Mouse (Mus musculus) urinary bladder, adult 2 months (tissue): ENCODE data around the gene S100a5. TPM values are rescaled to one million over a fixed set of nuclear protein-coding genes. Genes with fewer than 3 reads are reported as not detected.

Experiments used
- DNase-seq: peaks from one replicate; pipeline ENCODE4 v3.0.0; 2022; ENCODE audit warnings: low spot score
- polyA plus RNA-seq: library from polyadenylated mRNA; depleted of rRNA; stranded (reverse); fragments of >200 nt; gene quantifications from 2 replicates; pipeline ENCODE4 v1.2.3, GENCODE M21; 2012

S100a5 gene
- polyA plus RNA-seq, 1 experiment, result 9.8 TPM

DNA sequence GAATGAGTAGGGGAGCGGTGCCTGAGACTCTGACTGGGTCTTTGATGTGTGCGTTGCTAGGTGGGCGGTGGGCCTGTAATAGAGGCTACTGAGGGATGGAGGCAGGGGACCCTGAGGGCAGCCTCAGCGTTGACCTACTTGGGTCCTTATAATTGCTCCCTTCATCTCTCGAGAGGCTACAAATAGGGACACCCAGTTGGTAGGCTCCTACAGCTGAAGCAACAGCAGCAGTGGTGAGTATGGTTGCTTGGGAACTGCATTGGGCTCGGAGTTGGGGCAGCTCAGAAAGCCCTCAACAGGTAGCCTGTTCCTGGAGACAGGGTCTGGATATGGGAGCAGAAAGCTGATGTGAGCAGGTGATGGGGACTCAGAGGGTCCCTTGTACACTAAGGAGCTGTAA, 8.3 kb upstream of the S100a5 start:
- DNase-seq, result no peak

DNA sequence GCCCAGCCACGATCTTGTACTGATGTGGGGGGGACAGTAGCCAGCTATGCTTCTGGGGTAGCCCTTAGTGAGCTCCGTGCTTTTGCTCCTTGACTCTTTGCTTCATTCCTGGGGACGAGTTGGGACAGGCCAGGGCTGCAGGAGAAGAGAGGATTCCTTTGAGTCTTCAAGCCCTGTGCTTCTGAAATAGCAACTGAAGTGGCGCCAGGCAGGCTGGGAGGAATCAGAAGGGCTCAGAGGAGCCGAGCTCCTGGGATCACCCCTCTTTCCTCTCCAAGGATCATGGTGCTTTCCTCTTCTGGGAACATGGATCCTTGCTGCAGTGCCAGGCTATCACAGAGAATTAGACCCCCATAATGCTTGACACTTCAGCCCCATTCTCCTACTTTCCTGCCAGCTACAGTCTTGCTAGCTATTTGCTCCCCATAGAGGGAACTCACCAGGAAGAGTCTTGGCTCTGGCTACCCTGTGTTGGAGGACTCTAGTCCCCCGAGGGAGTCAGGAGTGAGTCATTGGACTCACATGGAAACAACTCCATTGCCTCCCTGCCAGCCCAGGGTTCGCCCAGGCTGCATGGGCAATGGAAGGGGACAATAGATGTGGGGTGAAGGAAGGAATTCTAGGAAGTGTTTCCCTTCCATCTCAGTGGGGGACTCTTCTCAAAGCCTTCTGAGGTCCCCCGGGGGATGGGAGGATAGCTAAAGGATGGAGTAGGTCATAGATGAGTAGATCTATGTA, 7.7 kb upstream of the S100a5 start:
- no peak for DNase-seq

DNA sequence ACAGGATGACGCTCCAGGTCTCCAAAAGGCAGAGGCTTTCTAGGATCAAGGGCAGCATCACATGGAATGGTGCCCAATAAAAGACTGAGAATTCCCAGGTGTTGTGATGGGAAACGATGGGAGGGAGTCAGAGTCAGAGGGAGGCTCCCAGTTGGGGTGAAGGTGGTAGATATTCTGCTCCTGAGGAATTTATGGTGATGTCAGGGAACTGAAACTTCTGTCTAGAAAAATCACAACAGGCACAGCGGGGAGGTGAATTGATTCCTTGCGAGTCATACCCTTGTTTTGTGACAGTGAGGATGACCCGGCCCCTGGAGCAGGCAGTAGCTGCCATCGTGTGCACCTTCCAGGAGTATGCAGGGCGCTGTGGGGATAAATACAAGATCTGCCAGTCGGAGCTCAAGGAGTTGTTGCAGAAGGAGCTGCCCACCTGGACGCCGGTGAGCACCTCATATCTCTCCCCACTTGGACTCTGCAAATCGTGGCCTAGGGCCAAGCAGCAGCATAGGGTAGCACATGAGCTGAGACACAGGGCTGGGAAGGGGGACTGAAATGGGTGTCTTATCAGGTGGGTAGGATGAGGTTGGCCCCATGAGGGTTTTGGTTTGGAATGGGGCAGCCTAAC, 6.7 kb upstream of the S100a5 start, which contains the start of gene Gm42674:
Gene Gm42674 (plus strand): TSS at position 419 of the 625 bp plus-strand sequence.
- no peak for DNase-seq

DNA sequence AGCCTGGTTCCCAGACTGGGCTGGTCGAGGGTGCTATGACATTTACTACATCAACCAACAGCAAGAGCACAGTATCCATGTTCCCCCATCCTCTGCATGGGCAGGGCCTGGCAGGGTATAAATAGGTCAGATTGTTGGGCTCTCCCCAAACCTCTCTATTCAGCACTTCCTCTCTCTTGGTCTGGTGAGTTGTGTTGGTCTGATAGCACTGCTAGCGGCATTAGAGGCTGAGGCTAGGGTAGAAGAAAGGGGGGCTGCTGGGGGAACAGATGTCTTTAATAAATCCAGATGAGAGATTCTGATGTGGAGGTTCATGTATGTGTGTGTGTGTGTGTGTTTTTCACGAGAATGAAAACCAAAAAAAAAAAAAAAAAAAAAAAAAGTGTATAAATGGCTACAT, 4.7 kb upstream of the S100a5 start, which contains the start of gene S100a4:
Gene S100a4 (plus strand): TSS at position 149 of the 400 bp plus-strand sequence.
- no peak for DNase-seq

DNA sequence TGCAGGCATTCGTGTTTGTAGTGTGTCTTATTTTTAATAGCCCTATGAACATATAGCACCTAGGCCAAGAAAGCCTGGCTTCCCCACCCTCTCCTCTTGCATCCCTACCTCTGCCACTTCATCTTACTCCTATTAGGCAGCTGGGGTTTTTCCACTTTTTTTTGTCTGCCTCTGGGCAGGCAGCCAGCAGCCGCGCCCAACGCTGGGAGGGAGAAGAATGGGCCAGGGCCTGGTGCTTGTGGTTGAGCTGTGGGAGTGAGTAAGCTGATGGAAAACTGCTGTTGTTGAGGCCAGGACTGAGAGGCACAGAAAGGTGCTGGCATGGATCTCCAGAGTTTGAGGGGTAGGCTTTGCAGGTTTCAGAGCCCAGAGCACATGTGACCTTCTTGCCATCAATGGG, 3.9 kb upstream of the S100a5 start:
- DNase-seq, result peak; percentile 75

DNA sequence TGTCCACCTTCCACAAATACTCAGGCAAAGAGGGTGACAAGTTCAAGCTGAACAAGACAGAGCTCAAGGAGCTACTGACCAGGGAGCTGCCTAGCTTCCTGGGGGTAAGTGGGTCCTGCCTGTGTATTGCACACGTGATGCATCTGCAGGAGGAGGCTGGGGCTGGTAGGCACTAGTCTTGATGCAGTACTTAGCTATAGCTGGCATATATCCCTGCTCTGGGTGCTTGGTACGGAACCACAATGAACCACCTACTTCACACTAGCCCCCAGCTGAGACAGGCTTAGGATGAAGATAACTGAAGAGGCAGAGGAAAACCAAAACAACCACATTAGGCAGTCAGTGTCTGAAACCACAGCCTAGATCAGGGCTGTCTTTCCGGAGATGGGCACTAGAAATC, 3.3 kb upstream of the S100a5 start:
- no peak for DNase-seq

DNA sequence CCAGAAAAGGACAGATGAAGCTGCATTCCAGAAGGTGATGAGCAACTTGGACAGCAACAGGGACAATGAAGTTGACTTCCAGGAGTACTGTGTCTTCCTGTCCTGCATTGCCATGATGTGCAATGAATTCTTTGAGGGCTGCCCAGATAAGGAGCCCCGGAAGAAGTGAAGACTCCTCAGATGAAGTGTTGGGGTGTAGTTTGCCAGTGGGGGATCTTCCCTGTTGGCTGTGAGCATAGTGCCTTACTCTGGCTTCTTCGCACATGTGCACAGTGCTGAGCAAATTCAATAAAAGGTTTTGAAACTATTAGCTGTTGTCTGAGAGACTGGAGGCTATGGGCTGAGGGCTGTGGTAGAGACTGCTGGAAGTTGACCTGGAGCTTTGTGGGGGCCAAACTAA, 2.6 kb upstream of the S100a5 start:
- DNase-seq, result no peak

DNA sequence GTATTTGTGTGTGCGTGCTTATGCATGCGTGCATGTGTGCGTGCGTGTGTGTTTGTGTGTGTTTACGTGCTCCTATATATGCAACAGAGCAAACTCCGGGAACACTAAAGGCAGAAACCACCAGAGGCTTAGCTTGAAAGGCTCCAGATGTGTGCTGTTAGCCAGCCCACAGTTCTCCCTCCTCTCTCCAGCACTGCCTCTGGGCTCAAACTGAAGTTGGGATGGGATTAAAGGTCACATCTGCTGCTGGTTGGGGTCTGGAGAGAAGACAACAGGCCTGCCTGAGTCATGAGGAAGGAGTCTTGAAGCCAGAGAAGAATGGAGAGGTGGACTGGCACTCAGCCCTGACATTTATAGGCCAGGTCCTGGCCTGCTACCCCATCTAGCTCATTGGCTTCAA, 2.1 kb upstream of the S100a5 start:
- no peak for DNase-seq

DNA sequence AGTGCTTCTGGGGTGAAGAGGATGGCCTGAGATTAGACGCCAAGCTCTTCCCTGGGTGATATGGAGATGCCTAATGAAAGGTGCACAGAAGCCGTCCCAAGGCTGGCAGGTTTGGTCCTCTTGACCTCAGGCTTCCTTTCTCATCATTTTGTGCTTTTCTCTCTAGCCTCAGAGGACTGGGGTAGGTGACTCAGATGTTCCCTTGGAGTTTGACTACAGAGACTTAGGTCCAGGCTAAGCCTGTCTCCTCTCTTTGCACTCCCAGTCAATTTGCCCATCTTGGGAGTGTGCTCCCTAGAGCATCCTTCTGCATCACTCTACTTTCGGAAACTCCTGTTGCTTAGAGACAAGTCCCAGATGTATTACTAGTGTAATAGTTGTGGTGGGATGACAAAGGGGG, 962 bp upstream of the S100a5 start:
- DNase-seq, result no peak

DNA sequence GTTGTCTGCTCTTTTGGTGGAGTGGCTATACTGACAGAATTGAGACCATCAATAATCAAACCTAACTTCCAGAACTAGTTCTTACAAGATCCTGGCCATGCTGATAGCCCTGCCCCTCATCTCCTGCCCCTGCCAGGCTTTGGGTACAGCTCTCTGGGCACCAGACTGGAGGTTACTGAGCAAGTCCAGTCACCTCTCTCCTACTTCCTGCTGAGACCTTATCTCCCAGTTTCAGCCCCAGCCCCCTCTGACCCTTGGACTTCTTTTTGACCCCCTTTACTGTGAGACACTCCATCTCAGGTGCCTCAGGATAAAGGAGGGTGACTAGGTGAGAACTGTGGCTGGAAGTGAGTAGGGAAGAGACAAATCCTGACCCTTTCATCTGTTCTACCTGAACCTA, 779 bp downstream of the S100a5 start:
- no peak for DNase-seq

DNA sequence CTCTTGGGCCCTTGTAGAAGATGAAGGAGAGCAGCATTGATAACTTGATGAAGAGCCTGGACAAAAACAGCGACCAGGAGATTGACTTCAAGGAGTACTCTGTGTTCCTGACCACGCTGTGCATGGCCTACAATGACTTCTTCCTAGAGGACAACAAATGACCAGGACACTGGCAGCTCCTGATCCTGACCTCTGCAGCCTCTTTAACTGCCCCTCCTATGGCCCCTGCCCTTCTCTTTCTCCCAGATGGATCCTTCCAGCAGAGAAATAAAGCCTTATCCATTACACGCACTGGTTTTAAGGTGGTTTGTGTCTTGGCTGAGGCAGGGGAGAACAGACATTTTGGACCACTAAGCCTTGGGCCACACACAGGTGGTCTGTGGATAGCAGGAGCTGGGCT, 3.2 kb downstream of the S100a5 start:
- no peak for DNase-seq

DNA sequence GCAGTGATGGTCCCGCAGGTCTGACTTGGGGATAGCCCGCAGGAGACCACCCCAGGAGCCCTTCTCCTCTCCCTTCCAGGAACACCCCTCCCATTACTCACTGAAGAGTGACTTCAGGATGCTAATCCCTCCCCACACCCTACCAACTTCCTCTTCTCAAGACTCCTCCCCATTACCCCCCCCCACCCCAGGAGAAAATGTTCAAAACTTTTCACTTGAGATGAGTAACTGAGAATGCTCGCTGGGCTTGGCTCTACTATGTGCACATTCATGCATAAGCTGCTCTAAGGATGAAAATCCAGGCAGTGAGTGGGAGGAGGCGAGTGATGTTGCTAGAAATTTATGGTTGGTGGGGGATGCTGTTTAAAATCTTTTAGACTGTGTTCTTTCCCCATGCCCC, 3.7 kb downstream of the S100a5 start:
- no peak for DNase-seq

DNA sequence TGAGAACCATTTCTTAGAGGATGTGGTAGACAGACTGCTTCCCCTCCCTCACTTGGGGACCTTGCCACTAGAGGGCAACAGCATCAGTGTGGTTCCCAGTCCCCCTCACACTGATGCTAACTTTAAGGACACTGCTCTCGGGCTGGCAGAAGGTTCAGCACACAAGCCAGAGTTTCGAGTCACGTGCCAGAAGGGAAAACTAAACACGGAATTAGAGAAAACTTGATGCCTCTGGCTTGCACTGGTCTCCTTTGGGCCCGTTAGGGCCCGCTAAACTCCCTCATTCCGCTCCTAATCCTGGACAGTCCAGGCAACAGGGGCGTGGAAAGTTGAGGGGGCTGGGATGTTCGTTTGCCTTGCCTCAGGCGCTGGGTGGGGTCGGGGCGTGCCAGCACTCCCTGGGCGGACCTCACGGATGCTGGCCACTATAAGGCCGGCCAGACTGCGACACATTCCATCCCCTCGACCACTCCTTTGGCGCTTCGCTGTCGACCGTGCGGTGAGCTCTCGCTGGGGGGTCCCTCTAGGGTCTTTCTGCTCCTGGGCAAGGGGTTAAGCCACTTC, 4.5 kb downstream of the S100a5 start, which contains the start of gene S100a6:
Gene S100a6 (plus strand): TSS at position 155 of the 564 bp plus-strand sequence.
- DNase-seq, result peak; percentile 84

DNA sequence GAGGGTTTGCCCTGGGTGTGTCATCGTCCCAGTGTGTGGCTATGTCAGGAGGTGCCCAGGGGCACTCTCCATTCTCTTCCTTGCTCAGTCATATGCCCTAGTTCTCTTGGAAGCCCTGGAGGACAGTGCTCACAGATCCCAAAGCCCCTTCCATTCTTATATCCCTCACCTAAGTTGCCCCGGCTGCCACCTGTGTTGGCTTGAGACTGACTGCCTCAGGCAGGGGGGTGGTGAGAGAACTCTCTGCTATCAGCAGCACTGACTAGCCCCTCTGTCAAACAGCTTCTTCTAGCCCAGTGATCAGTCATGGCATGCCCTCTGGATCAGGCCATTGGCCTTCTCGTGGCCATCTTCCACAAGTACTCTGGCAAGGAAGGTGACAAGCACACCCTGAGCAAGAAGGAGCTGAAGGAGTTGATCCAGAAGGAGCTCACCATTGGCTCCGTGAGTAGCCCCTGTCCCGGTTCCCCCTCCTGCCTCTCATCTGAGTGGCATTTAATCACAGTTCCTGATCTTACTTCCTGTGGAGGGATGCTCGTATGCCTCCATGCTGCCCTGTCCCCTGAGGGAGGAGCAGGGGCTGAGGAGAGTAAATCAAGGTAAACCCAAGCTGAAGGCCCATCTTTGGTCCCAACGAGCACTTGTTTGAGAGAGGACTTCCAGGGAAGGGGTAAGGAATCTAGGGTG, 5.3 kb downstream of the S100a5 start:
- DNase-seq, result peak; percentile 47

DNA sequence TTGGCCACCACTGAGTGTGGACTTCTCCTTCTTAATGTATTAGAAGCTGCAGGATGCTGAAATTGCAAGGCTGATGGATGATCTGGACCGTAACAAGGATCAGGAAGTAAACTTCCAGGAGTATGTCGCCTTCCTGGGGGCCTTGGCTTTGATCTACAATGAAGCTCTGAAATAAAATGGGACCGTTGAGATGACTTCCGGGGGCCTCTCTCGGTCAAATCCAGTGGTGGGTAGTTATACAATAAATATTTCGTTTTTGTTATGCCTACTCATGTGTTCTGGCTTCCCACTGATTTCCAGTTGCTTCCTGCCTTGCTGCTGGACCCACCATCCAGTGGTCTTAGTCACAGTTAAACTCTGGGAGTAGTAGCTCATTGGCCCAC, 5.8 kb downstream of the S100a5 start:
- no peak for DNase-seq

DNA sequence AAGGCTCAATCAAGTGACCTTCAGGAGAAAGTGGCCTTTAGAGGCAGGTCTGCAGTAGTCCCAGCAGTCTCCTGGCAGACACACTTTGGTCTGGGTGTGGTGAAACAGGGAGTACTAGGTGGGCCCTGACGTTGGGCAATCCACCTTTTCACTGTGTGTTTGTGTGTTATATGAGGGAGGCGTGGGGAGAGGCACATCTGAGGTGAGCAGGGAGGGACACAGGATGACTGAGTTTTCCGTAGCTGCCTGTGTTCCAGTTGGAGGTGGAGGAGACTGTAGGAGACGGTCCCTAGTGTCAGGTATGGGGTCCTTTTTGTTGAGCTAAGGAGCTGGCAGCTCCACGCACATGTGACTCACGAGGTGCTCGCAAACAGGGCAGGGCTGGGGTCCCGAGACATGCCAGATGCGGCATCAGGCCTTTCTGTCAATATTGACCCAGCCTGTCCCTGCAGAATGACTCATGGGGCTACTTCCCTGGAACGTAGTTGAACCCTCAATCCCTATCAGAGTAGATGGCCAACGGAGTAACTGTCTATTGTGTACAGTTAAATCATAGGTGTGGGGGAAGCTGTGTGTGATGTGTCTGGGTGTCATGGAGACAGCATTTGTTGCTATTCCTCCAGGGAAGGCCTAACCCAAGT, 6.4 kb downstream of the S100a5 start:
- DNase-seq, result peak; percentile 57

DNA sequence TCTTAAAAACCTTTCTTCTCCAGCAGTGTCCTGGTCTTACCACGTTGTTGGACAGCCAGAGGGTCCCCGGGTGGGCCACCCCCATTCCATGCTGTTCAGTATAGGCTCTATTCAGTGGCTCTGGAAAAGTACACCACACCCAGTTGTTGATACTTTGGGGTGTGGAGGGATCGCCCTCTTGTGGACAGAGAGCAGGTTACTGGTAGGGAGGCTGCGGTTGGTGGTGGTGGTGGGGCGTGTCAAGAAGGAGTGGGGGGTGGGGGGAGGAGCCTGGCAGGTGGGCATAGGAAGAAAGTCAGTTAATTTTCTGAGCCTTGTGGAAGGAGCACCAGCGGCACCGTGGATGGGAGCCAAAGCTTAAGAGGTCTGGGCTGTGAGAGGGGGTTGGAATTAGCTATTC, 7.1 kb downstream of the S100a5 start:
- DNase-seq, result peak; percentile 57

DNA sequence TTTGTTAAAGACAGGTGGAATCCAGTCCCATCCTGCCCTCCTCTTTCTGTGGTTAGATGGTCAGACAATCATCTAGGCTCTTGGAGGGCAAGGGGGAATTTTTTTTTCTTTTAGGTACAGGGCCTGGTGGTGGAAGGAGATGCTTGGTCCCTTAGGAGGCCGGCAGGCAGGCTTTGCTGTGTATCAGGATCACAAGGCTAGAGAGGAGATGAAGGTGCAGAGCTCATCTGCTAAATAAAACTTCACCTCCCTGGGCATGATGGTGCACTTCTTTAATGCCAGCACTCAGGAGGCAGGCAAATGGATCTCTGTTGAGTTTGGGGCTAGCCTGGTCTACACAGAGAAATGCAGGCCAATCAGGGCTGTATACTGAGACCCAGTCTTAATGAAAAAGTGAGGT, 7.6 kb downstream of the S100a5 start:
- DNase-seq, result no peak

DNA sequence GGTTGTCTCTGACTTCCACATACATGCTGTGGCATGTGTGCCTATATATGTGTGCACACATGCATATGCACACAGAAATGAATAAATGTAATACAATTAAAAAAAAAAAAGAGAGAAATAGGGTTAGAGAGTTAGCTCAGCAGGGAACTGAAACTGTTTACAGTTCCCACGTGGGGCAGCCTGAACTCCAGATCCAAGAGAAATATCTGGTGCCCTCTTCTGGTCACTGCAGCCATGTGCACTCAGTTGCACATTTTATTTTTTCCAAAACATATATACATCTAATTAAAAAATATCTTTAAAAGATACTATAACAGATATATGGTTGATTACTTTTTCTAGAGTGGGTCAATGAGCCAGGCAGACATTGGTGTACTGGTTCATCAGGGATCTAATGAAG, 9.3 kb downstream of the S100a5 start:
- DNase-seq, result peak; percentile 22

DNA sequence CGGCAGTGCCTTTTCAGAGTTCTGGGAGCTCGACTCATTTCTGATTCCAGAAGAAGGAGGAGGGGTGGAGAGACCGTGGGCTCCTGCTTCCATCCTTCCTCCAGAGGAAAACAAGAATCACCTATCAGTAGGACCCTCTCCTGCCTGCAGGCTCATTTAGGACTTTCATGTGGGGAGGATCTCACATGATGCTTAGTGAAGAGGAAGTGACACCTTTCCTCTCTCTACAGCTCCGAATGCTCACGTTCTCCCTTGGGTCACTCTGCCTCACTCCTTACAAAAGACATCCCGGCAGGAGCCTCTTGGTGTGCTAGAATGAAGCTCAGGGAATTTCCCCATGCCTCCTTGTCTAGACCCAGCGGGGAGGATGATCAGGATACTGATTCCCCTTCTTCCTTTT, 13.2 kb downstream of the S100a5 start:
- DNase-seq, result no peak

DNA sequence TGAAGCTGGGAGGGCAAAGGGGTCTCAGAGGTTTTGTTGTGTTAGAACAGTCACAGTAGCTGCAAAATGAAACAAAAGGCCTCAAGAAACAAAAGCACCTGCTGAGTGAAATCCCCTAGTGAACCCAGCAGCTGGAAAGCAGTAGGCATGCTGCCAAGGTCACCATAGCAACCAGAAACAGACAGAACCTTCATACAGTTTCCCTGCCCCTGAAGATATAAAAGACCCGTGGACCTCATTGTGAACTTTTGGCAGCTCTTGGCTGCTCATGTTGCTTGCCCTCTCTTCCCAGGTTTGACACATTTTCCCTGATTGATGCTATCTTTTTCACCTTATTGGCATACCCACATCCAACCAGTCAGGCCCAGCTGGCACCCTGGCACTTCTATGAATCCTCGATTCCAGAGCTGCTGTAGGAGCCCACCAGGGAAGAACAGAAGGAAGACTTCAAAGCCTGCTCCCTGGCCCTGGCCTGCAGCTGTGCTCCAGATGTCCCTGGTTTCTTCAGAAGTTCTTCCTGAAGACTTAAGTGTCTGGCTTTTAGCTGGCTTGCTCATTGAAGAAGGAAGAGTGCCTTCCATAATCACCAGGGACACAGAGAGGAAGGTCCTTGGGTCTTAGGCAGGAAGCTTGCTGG, 15.2 kb downstream of the S100a5 start:
- no peak for DNase-seq

DNA sequence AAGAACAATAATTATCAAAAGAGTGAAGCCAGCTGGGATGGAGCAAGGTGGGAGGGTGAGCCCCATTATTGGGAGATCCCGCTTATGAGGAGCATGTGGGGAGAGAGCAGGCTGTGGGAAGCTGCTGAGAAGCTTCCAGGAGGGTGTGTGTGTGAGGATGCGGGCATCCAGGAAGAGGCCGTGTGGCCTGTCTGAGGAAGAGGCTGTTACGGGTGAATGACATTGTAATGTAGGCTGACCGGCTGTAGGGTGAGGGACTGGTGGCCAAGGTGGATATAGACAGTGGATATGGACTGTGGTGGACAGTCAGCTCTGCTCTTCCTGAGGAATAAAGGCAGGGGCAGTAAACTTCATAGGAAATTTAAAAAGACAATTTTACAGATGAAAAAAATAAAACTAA, 17.2 kb downstream of the S100a5 start:
- no peak for DNase-seq
